Mouse (Mus musculus) liver, embryonic 14.5 days (tissue): ENCODE results near the gene Cep41. TPM values are rescaled to one million over a fixed set of nuclear protein-coding genes. Genes with fewer than 3 reads are reported as not detected.

Experiments
- ATAC-seq: fragments of 200-750 bp; cut with Nextera tagmentation; 2 replicates; pipeline ENCODE4 v1.8.0; 2017; ENCODE audit warnings: moderate number of reproducible peaks, mild to moderate bottlenecking, moderate library complexity; ENCODE audit not compliant: insufficient read depth
- DNase-seq, 3 experiments: peaks; one replicate each; pipeline ENCODE4 v3.0.0-alpha.2; 2012 to 2013; ENCODE audit warnings: low read depth in 3 of 3, low spot score in 3 of 3
- H3K27ac ChIP-seq: fragments of 300-500 bp; sonication (generic); 2 replicates; pipeline ENCODE4 v1.5.1; 2014; ENCODE audit warnings: moderate library complexity, mild to moderate bottlenecking, control low read depth, inconsistent platforms
- H3K27me3 ChIP-seq: fragments of 300-500 bp; sonication (generic); 2 replicates; pipeline ENCODE4 v1.6.1; 2014; ENCODE audit warnings: mild to moderate bottlenecking, low read length, moderate library complexity; ENCODE audit not compliant: control insufficient read depth, insufficient read depth
- H3K36me3 ChIP-seq: fragments of 300-500 bp; sonication (generic); replicated peaks from 2 replicates; pipeline ENCODE4 v1.6.1; 2014; ENCODE audit warnings: low read depth; ENCODE audit not compliant: control insufficient read depth, insufficient read depth
- H3K4me1 ChIP-seq, 2 experiments: fragments of 200-500 bp in 1 of 2; fragments of 300-500 bp in 1 of 2; sonication (generic) in 1 of 2; replicated peaks; 2 replicates each; pipeline ENCODE4 v1.6.1; 2012 to 2014; ENCODE audit warnings: antibody characterized with exemption in 1 of 2, inconsistent platforms in 1 of 2, low read length in 1 of 2; ENCODE audit not compliant: control insufficient read depth in 2 of 2, insufficient read depth in 2 of 2
- H3K4me2 ChIP-seq: fragments of 300-500 bp; sonication (generic); 2 replicates; pipeline ENCODE4 v1.6.1; 2014; ENCODE audit warnings: low read depth, mild to moderate bottlenecking, control low read depth, moderate library complexity
- H3K4me3 ChIP-seq, 2 experiments: fragments of 200-500 bp in 1 of 2; fragments of 300-500 bp in 1 of 2; sonication (generic) in 1 of 2; 2 replicates each; pipeline ENCODE4 v1.5.1; 2012 to 2014; ENCODE audit warnings: low read depth in 2 of 2, low read length in 2 of 2, mild to moderate bottlenecking in 2 of 2, control low read depth in 1 of 2, inconsistent platforms in 1 of 2, moderate library complexity in 1 of 2; ENCODE audit not compliant: insufficient read depth in 1 of 2
- H3K9ac ChIP-seq: fragments of 300-500 bp; sonication (generic); replicated peaks from 2 replicates; pipeline ENCODE4 v1.6.1; 2014; ENCODE audit warnings: mild to moderate bottlenecking, control low read depth, moderate library complexity
- H3K9me3 ChIP-seq: fragments of 300-500 bp; sonication (generic); 2 replicates; pipeline ENCODE4 v1.6.1; 2016; ENCODE audit warnings: low read length, mixed read lengths; ENCODE audit not compliant: control insufficient read depth
- CTCF ChIP-seq: IDR thresholded peaks from 2 replicates; pipeline ENCODE4 v1.5.1; 2016; ENCODE audit warnings: antibody characterized with exemption, low read depth, control low read depth
- EP300 ChIP-seq: IDR thresholded peaks from 2 replicates; pipeline ENCODE4 v1.6.1; 2016; ENCODE audit warnings: antibody characterized with exemption, low read depth
- WGBS: fragments of 180-500 bp; shearing (Covaris S2); extraction: QIAGEN DNeasy Blood & Tissue Kit; methylation state at CpG from one replicate; pipeline ENCODE4 v1.1.7; 2014; ENCODE audit not compliant: insufficient replicate concordance; 5-methylcytosine and 5-hydroxymethylcytosine counted together
- polyA plus RNA-seq, 2 experiments: library from polyadenylated mRNA; depleted of rRNA in 1 of 2; stranded (reverse) in 1 of 2; unstranded in 1 of 2; fragments of >200 nt; fragmentation: Nextera tagmentation in 1 of 2; extraction: Ambion mirVana in 1 of 2; gene quantifications; 2 replicates each; pipeline versions ENCODE4 v1.2.1 to v1.2.3; 2012 to 2014

Gene Cep41
- polyA plus RNA-seq, 2 experiments = 3.6 to 4.0 TPM

DNA sequence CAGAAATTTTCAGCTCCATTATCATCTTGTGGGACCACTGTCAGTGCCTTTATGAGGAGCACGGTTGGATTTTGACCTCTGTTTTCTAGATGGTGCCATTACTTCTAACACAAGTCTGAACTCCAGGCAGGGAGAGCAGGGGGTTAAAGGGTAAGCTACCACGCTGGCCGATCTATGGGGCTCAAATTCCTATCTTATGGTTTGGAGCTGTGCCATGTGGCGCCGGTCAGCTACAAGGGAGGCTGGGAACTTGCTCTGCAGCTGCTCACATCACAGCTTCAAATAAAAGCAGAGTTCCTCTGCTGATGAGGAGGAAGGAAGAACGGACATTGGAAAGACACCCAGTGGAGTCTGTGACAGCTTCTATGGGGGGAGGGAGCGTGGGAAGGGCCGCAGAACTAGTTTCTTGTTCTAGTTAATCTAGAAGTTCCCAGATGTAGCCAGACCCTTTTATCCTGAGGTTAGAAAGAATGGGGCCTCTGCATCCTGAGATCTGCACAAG lies 58.1 kb downstream of the Cep41 start:
- H3K27ac ChIP-seq = no peak overlapping the region
- H3K4me3 ChIP-seq = no peak overlapping the region
- no peaks in the 10 kb centered on the region for H3K27me3 ChIP-seq
- WGBS = 50% methylated on average over 8 of the region's 8 CpGs
- H3K9me3 ChIP-seq = no peaks in the 10 kb centered on the region
- no peaks in the 10 kb centered on the region for H3K36me3 ChIP-seq
- ATAC-seq (no peak), DNase-seq (peak in 1 of 3 experiments; percentile 6)
- TF ChIP-seq EP300 (no peak), CTCF (no peak)
- H3K4me2 ChIP-seq = no peak overlapping the region
- H3K4me1 ChIP-seq = peaks cover 0 to 19% of the 10 kb centered on the region in 2 experiments; a peak in 2 of 4 replicates
- no peak overlapping the region for H3K9ac ChIP-seq

DNA sequence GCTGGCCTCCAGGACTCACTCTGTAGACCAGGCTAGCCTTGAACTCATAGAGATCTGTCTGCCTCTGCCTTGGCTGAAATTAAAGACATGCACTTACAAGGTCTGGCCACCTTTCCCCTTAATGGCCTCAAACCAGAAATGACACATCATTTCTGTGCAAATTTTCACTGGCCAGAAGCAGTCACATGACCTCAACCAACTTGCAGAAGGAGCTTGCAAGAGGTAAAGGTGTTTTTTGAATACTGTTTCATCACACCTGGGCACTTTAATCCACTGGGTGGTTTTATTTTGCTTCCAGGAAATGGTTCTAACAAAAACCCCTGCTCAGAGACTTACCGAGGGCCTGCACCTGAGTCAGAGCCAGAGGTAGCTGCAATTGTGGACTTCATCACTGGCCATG lies 63.6 kb downstream of the Cep41 start:
- 68% methylated on average over 1 of the region's 1 CpGs for WGBS
- Histone ChIP-seq H3K27ac (no peak overlapping the region), H3K36me3 (no peaks in the 10 kb centered on the region), H3K4me3 (no peak overlapping the region), H3K4me2 (no peak overlapping the region), H3K9ac (no peak overlapping the region), H3K4me1 (no peaks in the 10 kb centered on the region), H3K9me3 (no peaks in the 10 kb centered on the region), H3K27me3 (no peaks in the 10 kb centered on the region)
- DNase-seq = no peak
- no peak for ATAC-seq
- TF ChIP-seq CTCF (no peak), EP300 (no peak)

DNA sequence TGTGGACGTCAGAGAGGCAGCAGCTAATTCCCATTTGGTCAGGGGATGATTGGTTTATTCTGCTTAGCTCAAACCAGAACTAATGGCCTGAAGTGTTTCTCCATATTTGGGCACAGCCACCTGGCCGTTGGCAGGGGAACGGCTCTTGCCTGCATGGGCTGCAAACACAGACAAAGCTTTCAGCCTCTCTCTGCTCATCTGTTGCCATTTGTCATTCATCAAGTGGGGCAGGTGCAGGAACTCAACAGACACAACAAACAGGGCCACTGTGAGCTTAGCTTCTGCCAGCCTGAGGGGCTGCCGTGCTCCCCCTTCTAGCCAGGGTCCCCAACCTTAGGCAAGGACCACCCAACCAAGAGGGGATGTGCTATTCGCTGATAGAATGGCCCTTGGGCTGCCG lies 65.4 kb downstream of the Cep41 start:
- Histone ChIP-seq H3K4me2 (no peak overlapping the region), H3K9me3 (no peaks in the 10 kb centered on the region), H3K27me3 (no peaks in the 10 kb centered on the region), H3K36me3 (no peaks in the 10 kb centered on the region), H3K4me1 (no peaks in the 10 kb centered on the region), H3K4me3 (no peak overlapping the region), H3K9ac (no peak overlapping the region), H3K27ac (no peak overlapping the region)
- ATAC-seq (no peak), DNase-seq (no peak)
- no peak for TF ChIP-seq EP300
- no peak for TF ChIP-seq CTCF
- 62% methylated on average over 6 of the region's 6 CpGs for WGBS

DNA sequence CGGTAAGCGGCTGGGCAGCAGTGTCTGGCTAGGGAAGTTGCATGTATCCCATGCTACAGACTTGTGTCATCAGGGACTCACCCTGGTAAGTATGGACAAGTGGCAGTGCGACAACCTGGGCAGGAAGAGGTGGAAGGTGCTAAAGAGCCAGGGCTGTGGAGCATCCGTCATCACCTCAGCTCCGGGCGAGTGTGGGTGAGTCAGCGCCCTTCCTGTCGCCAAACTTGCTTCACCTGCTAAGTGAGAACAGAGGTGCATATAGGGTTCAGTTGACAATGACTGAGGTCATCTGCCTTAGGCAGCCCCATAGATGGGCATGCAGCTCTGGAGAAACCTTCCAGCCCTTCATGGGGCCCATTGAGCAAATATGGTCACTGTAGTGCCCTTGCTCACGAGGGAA lies 68.8 kb downstream of the Cep41 start:
- ATAC-seq (no peak), DNase-seq (no peak)
- Histone ChIP-seq H3K27me3 (no peaks in the 10 kb centered on the region; the same call in 1 of the 2 replicates), H3K4me2 (no peak overlapping the region), H3K4me1 (no peaks in the 10 kb centered on the region), H3K9me3 (no peaks in the 10 kb centered on the region), H3K4me3 (no peak overlapping the region), H3K9ac (no peak overlapping the region), H3K36me3 (no peaks in the 10 kb centered on the region), H3K27ac (no peak overlapping the region)
- no peak for TF ChIP-seq EP300
- TF ChIP-seq CTCF = no peak
- whole genome bisulfite sequencing = 71% methylated on average over 9 of the region's 9 CpGs

DNA sequence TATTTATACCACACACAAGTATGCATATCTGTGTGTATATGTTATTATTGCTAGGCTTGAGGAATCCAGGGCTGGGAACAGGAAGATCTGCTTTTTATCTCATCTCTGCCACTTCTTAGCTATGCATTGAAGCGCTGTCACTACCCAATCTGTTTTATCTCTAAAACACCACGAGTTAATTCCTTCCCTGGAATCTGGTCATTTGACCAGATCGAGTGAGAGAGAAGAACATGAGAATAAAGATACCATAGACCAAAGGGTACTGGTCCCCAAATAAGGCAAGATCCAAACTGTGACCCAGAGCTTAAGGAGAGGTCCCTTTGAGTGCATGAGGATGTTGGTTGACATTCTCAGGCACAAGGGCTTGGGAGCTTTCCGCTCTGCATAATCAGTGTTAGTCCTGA lies 71.6 kb downstream of the Cep41 start:
- DNase-seq = no peak
- WGBS = 27% methylated on average over 4 of the region's 4 CpGs
- H3K36me3 ChIP-seq = no peaks in the 10 kb centered on the region
- no peak overlapping the region for H3K9ac ChIP-seq
- TF ChIP-seq EP300 = no peak
- TF ChIP-seq CTCF = no peak
- H3K4me2 ChIP-seq = no peak overlapping the region
- no peaks in the 10 kb centered on the region for H3K4me1 ChIP-seq
- no peak for ATAC-seq
- peaks cover 7% of the 10 kb centered on the region for H3K27me3 ChIP-seq
- no peaks in the 10 kb centered on the region for H3K9me3 ChIP-seq
- no peak overlapping the region for H3K4me3 ChIP-seq
- H3K27ac ChIP-seq = no peak overlapping the region
